Mouse (Mus musculus) kidney, postnatal 4 days (tissue): Measurements from ENCODE around the gene Tec.

Experiments used
- DNase-seq, 2 experiments: peaks; one replicate each; pipeline ENCODE4 v3.0.0; 2021; ENCODE audit warnings: mixed read lengths in 2 of 2

The Tec gene

DNA sequence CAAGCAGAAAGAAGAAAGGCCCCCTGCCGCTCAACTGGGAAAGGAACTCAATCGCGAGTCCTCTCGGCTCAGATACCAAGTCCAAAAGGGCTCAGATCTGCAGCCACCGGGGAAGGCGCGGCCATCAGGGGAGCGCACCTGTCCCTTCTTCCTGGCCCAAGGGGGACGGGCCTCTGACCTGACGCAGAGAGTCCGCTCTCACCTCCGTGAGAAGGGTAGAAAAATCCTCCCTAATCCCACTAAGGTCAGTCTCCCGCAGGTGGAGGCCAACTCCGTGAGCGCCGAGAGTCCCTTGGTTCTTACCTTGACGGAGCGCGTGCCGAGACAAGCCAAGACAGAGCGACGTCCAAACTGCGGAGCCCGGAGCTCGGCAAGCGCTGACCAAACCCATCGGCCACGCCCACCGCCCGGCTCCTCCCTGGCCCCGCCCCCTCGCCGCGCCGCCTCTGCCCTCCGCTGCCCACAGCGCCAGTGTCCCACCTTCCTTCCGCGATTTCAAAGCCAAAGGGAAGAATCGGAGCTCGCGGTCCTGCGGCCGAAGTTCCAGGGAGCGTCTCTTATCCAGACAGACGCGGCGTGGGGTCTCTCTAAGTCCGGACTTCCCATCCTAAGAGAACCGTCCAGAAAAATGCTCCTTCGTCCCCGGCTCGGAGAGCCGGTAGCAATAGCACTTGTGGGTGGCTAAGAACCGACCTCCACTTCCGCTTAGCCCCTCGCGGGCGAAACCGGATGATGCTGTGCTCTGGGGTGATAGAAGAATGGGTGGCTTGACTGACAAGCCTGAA, at the start of gene Tec:
Tec (minus strand) TSS at position 393 of the 785 bp plus-strand sequence.
- DNase-seq = peak; percentile 96 to 97

- no peak for DNase-seq
Observed at GRCm38 (mm10) chr5:72916851-72917250, 48.6 kb upstream of the Tec start.

- no peak for DNase-seq
Observed at GRCm38 (mm10) chr5:72916048-72916447, 47.8 kb upstream of the Tec start.

DNA sequence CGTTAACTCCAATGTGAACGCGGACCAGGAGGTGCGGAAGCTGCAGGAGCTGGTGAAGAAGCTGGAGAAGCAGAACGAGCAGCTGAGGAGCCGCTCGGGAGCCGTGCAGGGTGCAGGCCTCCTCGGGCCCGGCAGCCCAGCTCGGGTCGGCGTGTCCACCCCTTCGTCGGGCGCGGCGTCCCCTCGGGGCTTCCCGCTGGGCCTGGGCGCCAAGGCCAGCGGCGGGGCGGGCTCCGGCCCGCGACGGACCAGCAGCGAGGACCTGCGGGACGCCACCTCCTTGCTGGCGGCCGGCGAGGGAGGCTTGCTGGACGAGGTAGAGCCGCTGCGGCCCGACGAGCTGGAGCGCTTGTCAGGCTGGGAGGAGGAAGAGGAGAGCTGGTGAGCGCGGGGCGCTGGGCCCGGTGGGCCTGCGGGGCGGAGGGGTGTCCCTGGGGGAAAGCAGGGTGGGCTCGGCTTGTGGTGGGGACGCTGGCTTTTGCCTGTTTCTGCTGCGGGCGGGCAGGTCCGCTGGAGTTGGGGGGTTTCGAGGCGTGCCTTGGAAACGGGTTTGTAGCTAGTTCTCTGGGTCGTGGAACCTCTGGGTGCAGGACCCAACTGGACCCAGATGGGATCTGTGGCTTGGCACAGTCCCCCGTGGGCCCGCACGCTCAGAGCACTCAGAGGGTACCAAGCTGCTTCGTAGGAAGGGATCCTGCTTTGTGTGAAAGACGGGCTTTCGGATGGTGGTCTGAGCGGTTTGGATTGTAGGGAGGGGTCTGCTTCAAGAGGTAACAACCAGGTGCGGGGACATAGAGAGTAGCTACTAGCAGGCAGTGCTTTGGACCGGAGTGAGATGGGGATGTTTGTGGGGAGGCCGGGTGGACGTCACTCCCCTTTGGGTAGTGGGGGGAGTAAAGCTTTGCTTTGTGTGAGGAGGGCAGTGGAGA, 46.6 kb upstream of the Tec start:
- DNase-seq = peak in 1 of 2 experiments; percentile 38

DNA sequence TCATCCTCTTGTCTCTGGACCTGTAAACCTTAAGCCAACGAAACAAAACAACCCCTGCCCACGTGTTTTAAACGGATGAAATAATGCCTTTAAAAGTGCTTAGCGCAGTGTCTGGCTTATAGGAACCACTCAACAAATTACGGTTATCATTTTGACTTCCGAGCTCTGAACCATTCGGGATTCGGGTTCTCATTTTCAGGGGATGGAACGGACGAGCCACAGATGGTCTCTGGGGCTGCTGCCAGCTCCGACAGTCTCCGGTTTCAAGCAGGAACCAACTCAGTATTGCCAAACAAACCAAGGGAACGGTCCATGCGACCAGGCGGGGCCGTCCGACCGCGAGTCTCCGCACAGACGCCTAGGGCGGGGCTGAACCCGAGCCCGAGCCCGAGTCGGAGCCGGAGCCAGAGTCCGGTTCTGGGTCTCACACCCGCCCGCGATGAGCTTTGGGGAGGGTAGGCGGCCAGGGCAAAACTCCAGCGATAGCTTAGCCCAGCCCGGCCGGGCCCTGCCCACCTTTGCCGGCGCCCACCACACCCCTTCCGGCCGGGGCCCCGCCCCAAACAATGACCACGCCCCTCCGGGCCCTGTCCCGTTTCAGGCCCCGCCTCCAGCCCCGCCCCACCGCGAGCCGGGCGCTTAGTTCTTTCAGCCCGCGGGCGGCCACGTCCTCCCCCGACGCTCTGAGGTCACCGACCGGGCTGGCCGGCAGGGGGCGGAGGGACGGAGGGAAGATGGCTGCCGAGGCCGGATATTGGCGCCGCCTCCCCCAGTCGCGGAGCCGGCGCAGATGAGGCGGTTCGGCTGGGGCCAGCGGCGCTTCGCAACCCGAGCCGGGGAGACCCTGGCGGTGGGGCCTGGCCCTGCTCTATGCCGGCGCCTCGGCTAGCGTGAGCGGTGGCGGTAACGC, 45.6 kb upstream of the Tec start, which contains the start of gene Slain2:
Slain2 (plus strand) TSS at position 657 of the 910 bp plus-strand sequence.
- DNase-seq = peak; percentile 100

GRCm38 (mm10) chr5:72911284-72911683, 43.0 kb upstream of the Tec start:
- no peak for DNase-seq

DNA sequence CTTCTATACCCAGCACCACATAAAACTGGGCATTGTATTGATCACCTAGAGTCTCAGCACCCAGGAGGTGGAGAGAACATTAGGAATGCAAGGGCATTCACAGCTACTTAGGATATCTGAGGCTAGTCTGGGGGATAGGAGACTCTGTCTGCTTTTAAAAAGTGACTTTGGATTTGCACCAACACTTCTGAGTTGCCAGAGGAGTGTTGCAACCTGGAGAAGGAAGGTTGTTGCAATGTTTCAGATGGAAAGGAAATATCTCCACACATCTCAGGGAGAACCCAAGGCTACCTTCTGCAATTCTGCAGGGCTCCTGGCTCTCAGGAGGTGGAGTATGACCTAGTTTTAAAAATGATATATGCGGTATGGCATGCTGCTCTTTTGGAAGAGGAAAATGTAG, 42.1 kb upstream of the Tec start:
- no peak for DNase-seq

DNA sequence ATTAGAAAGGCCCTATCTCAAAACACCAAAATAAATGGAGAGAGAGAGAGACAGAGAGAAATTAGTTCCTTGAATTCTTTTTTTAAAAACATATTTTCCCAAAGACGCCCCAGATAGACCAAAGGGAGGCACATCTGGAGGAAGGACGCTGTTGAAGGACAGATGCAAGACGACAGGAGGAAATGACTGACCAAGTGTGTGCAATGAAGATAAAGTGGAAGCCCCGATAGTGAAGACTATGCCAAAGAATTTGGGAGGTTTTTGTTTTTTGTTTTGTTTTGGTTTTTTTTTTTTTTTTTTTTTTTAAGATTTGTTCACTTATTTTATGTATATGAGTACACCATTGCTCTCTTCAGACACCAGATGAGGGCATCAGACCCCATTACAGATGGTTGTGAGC, 41.1 kb upstream of the Tec start:
- DNase-seq = no peak

GRCm38 (mm10) chr5:72908324-72908936, 40.1 kb upstream of the Tec start:
- no peak for DNase-seq

GRCm38 (mm10) chr5:72907402-72907801, 39.1 kb upstream of the Tec start:
- no peak for DNase-seq

DNA sequence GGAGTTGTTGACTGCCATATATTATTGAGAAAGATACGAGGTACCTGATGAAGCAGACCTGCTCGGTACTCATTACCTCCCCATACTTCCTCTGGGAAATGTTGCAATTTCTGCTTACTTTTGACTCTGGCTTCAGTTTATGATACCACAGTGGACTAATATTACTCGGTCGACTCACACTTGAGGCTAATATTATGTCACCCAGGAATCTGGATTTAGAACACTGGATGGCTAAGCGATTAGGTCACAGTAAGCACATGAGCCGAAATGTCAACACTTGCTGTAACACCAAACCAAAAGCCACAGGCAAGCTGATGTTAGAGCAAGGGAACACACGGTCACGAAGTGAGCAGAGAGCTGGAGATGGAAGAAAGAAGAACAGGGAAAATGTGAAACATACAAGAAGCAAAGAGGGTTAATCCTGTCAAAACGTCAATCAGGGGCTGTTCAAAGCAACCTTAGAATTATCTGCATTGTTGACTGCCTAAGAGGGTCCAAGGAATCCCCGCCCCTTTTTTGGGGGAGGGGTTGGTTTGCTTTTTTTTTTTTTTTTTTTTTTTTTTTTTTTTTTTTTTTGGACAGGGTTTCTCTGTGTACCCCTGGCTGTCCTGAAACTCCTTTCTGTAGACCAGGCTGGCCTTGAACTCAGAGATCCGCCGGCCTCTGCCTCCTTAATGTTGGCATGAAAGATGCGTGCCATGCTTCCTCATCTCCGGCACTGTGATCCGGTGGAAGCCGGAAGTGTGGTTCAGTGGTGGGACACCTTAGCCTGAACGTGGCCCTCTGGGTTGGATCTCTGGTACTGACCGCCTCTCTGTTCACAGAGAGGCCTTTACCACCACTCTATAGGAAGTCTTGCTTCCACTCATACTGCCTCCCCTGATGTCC, 36.9 kb upstream of the Tec start:
- DNase-seq = no peak

DNA sequence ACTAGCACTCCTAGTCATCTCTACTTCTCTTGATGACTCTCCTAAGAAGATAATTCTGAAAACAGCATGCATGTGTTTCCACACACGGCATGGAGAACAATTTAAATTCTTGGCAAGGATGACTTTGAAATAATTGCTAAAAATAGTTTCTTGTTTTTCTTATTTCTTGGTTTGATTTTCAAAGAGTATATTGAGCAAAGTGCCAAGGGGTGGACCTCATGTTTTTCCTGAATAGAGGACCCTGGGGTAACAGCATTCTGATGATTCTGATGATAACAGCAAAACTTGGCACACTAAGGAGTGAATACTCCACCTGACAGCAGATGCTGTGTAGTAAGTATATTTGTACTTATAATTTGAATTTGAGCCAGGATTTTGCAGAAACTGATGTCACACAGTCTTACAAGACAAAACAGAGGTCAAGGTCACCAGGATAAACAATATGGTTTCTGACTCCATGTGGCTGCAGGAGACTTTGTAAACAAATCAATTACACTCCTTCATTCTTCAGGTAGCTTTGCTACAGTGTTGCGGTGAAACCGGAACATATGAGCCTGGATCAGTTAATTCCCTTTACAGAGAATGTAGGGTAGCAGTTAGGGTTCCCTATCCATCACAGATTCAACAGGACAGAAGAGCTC, 34.7 kb upstream of the Tec start:
- no peak for DNase-seq

- no peak for DNase-seq
Observed at GRCm38 (mm10) chr5:72902312-72902711, 34.0 kb upstream of the Tec start.

- no peak for DNase-seq
Observed at GRCm38 (mm10) chr5:72901866-72902265, 33.6 kb upstream of the Tec start.

DNA sequence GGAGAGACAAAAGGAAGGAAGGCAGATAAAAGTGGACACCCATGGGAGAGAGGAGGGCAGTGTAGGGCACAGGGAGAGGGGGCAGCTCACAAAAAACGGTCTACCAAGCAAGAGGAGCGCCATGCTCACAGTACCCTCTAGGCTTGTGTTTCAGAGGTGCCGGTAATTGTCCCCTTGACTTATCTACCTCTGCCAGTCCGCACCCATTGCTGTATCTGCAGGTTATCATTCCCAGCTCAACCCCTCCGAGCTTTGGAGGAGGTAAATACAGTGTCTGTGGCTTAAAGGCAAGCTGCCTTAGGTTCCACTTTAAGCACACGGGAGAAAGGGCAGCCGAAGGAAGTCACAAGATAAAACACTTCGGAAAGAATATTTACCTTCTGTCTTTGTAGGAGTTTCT, 31.0 kb upstream of the Tec start:
- DNase-seq = no peak

DNA sequence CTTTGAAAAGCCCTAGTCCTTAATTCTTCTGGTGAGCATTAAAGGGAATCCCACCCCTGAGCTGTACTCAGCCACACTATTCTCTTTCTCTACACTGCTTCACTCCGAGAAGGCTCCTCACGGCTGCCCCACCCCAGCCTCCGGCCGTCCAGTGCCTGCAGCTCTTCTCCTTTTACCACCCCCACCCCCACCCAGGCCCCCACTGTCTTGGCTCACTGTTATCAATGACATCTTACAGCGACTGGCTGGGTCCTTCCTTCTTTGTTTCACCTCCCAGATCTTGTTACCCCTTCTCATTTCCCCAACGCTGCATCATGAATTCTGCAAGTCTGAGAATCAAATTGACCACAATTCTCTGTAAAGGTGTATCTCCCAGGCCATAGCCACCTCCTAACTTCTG, 29.7 kb upstream of the Tec start:
- DNase-seq = no peak

DNA sequence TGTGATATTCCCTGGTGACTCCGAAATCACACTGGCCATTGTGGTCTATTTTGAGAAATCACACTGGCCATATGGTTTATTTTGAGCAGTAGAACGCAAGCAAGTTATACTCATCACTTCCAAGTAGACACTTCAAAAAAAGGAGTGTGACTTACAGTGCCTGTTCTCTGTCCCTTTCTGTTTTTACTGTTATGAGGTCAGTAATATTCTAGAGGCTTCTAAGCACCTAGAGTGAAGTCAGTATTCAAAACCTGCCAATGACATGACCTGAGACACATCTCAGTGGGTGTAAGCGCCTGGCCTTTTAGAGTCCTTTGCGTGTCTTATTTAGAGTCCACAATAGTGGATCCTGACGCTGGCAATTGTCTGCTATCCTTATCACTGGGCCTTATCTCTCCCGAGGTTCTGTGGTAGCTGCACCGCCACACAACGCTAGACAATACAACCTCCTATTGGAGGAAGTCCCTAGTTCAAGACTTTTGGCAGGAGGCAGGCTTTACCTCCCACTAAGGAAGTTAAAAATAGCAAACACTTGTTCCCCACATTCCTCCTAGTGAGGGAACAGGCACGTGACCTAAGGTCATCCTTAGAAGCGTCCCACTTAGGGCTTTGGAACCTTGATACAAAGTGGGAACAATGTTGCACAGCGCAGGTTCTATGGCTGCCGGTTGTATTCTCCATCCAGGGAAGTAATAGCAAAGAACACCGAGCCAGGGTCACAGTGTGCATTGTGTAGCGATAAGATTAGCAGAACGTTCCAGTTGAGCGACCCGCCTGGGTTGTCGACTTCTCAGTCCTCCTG, 28.4 kb upstream of the Tec start:
- DNase-seq = no peak

- DNase-seq = no peak
Observed at GRCm38 (mm10) chr5:72895261-72895660, 27.0 kb upstream of the Tec start.

DNA sequence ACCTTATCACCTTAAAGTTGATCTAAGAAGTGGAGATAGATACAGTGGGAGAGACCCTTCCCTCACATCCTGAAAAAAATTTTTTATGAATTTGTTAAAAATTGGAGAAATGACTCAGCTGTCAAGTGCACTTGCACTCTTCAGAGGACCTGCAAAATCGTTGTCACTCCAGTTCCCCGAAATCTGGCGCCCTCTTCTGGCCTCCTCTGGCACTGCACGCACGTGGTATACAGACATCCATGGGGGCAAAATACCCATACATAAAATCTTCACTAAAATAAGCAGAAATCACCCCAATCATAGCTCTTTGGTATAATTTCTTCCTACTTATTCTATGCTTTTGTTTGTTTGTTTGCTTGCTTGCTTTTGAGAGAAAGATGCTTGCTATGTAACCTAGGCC, 25.7 kb upstream of the Tec start:
- peak; percentile 45 to 46 for DNase-seq

GRCm38 (mm10) chr5:72891534-72891933, 23.3 kb upstream of the Tec start:
- peak; percentile 58 to 71 for DNase-seq
